Mouse (Mus musculus) CH12.LX (cell line): ENCODE measurements around the gene Pitx2. TPM values are rescaled to one million over a fixed set of nuclear protein-coding genes. Genes with fewer than 3 reads are reported as not detected.

Experiments used
- DNase-seq: peaks from one replicate; pipeline ENCODE4 v3.0.0-alpha.2; 2013; ENCODE audit errors: extremely low read depth
- H3K27ac ChIP-seq: 2 replicates; pipeline ENCODE4 v1.5.1; 2012; ENCODE audit warnings: low read depth, mild to moderate bottlenecking, control low read depth, moderate library complexity; ENCODE audit not compliant: insufficient read depth
- H3K27me3 ChIP-seq: replicated peaks from 2 replicates; pipeline ENCODE3; 2012; ENCODE audit warnings: inconsistent platforms
- H3K36me3 ChIP-seq, 2 experiments: replicated peaks in 1 of 2; 2 replicates each; pipeline versions ENCODE3 to v1.6.1; 2012; ENCODE audit warnings: inconsistent platforms in 1 of 2, low read length in 1 of 2, mild to moderate bottlenecking in 1 of 2, mixed read lengths in 1 of 2, moderate library complexity in 1 of 2; ENCODE audit not compliant: control insufficient read depth in 1 of 2, insufficient read depth in 1 of 2
- H3K4me1 ChIP-seq, 2 experiments: 2 replicates each; pipeline ENCODE4 v1.6.1; 2012; ENCODE audit warnings: inconsistent platforms in 1 of 2, moderate library complexity in 1 of 2; ENCODE audit not compliant: insufficient read depth in 2 of 2, control insufficient read depth in 1 of 2
- H3K4me2 ChIP-seq: 2 replicates; pipeline ENCODE4 v1.6.1; 2012; ENCODE audit warnings: low read depth, mild to moderate bottlenecking, control low read depth; ENCODE audit not compliant: poor library complexity, insufficient read depth, severe bottlenecking
- H3K4me3 ChIP-seq, 3 experiments: fragments of 150-350 bp in 1 of 3; sonication (generic) in 1 of 3; replicated peaks in 1 of 3; 2 replicates each; pipeline versions ENCODE3 to v1.5.1; 2011 to 2012; ENCODE audit warnings: low read depth in 2 of 3, low read length in 2 of 3, mild to moderate bottlenecking in 2 of 3, moderate library complexity in 2 of 3, control low read depth in 1 of 3, improper control_type of control experiment in 1 of 3, inconsistent platforms in 1 of 3, mixed read lengths in 1 of 3; ENCODE audit not compliant: poor library complexity in 1 of 3
- H3K79me2 ChIP-seq: replicated peaks from 2 replicates; pipeline ENCODE4 v1.6.1; 2012; ENCODE audit warnings: mild to moderate bottlenecking, moderate library complexity; ENCODE audit not compliant: control insufficient read depth, poor library complexity, insufficient read depth, severe bottlenecking; ENCODE audit errors: extremely low read depth
- H3K9ac ChIP-seq: 2 replicates; pipeline ENCODE4 v1.6.1; 2012; ENCODE audit warnings: low read depth, mild to moderate bottlenecking, control low read depth, moderate library complexity; ENCODE audit not compliant: insufficient read depth
- H3K9me3 ChIP-seq: replicated peaks from 2 replicates; pipeline ENCODE3; 2012; ENCODE audit warnings: low read length, inconsistent platforms, mixed read lengths
- CHD1 ChIP-seq: IDR thresholded peaks from 2 replicates; pipeline ENCODE4 v1.6.1; 2012; ENCODE audit warnings: low read depth, low read length, improper control_type of control experiment, inconsistent platforms
- CTCF ChIP-seq, 2 experiments: IDR thresholded peaks in 1 of 2; conservative IDR thresholded peaks in 1 of 2; 2 replicates each; pipeline ENCODE4 v1.5.1; 2011 to 2012; ENCODE audit warnings: low read depth in 2 of 2, low read length in 2 of 2, improper control_type of control experiment in 1 of 2, inconsistent platforms in 1 of 2, mild to moderate bottlenecking in 1 of 2, moderate library complexity in 1 of 2
- E2F4 ChIP-seq: IDR thresholded peaks from 2 replicates; pipeline ENCODE4 v1.6.1; 2011; ENCODE audit warnings: low read depth, low read length, improper control_type of control experiment; ENCODE audit not compliant: insufficient replicate concordance
- EP300 ChIP-seq: IDR thresholded peaks from 2 replicates; pipeline ENCODE4 v1.6.1; 2011; ENCODE audit warnings: low read length, improper control_type of control experiment
- GABPA ChIP-seq: IDR thresholded peaks from 2 replicates; pipeline ENCODE4 v1.6.1; 2012; ENCODE audit warnings: low read depth, low read length, improper control_type of control experiment, inconsistent platforms; ENCODE audit not compliant: insufficient replicate concordance
- HCFC1 ChIP-seq: IDR thresholded peaks from 2 replicates; pipeline ENCODE4 v1.6.1; 2012; ENCODE audit warnings: low read depth, mild to moderate bottlenecking, inconsistent platforms, low read length, improper control_type of control experiment
- IRF4 ChIP-seq: IDR thresholded peaks from 2 replicates; pipeline ENCODE4 v1.6.1; 2014; ENCODE audit warnings: low read depth, mild to moderate bottlenecking, inconsistent platforms, low read length, improper control_type of control experiment
- JUN ChIP-seq: IDR thresholded peaks from 2 replicates; pipeline ENCODE4 v1.6.1; 2011; ENCODE audit warnings: low read depth, mild to moderate bottlenecking, low read length, improper control_type of control experiment, moderate library complexity; ENCODE audit not compliant: insufficient read depth
- JUND ChIP-seq: conservative IDR thresholded peaks from 2 replicates; pipeline ENCODE4 v1.6.1; 2011; ENCODE audit warnings: low read depth, low read length, improper control_type of control experiment
- KAT2A ChIP-seq: IDR thresholded peaks from 2 replicates; pipeline ENCODE4 v1.6.1; 2012; ENCODE audit warnings: low read length, improper control_type of control experiment, inconsistent platforms; ENCODE audit not compliant: insufficient replicate concordance
- MAFK ChIP-seq: IDR thresholded peaks from 2 replicates; pipeline ENCODE4 v1.6.1; 2011; ENCODE audit warnings: low read length, improper control_type of control experiment; ENCODE audit not compliant: insufficient replicate concordance
- MAZ ChIP-seq: IDR thresholded peaks from 2 replicates; pipeline ENCODE4 v1.6.1; 2012; ENCODE audit warnings: low read depth, mild to moderate bottlenecking, inconsistent platforms, low read length, improper control_type of control experiment, moderate library complexity
- MYC ChIP-seq: IDR thresholded peaks from 2 replicates; pipeline ENCODE4 v1.6.1; 2011; ENCODE audit warnings: low read depth, mild to moderate bottlenecking, improper control_type of control experiment, low read length
- PAX5 ChIP-seq: IDR thresholded peaks from 2 replicates; pipeline ENCODE4 v1.6.1; 2012; ENCODE audit warnings: low read length, inconsistent platforms, mixed read lengths
- POLR2AphosphoS2 ChIP-seq: IDR thresholded peaks from 2 replicates; pipeline ENCODE4 v1.6.1; 2011; ENCODE audit warnings: low read depth, low read length, improper control_type of control experiment
- RAD21 ChIP-seq: IDR thresholded peaks from 2 replicates; pipeline ENCODE4 v1.6.1; 2011; ENCODE audit warnings: low read depth, mild to moderate bottlenecking, low read length, improper control_type of control experiment, moderate library complexity
- RCOR1 ChIP-seq: conservative IDR thresholded peaks from 2 replicates; pipeline ENCODE4 v1.6.1; 2012; ENCODE audit warnings: low read depth, mild to moderate bottlenecking, inconsistent platforms, low read length, improper control_type of control experiment
- SIN3A ChIP-seq: IDR thresholded peaks from 2 replicates; pipeline ENCODE4 v1.6.1; 2012; ENCODE audit warnings: low read length, improper control_type of control experiment, inconsistent platforms
- TCF12 ChIP-seq: IDR thresholded peaks from 2 replicates; pipeline ENCODE4 v1.6.1; 2014; ENCODE audit warnings: low read depth, mild to moderate bottlenecking, inconsistent platforms, low read length, improper control_type of control experiment
- USF1 ChIP-seq: IDR thresholded peaks from 2 replicates; pipeline ENCODE4 v1.6.1; 2014; ENCODE audit warnings: low read depth, mild to moderate bottlenecking, inconsistent platforms, low read length, improper control_type of control experiment
- ZKSCAN1 ChIP-seq: IDR thresholded peaks from 2 replicates; pipeline ENCODE4 v1.6.1; 2012; ENCODE audit warnings: low read depth, inconsistent platforms, low read length, improper control_type of control experiment, borderline replicate concordance
- ZMIZ1 ChIP-seq: IDR thresholded peaks from 2 replicates; pipeline ENCODE4 v1.6.1; 2012; ENCODE audit warnings: low read depth, mild to moderate bottlenecking, inconsistent platforms, low read length, improper control_type of control experiment
- ZNF384 ChIP-seq: IDR thresholded peaks from 2 replicates; pipeline ENCODE4 v1.6.1; 2012; ENCODE audit warnings: low read depth, low read length, improper control_type of control experiment, inconsistent platforms
- dilution Hi-C: fragments of 300-500 bp; cut with MboI; formaldehyde crosslinking; loops from 2 replicates; pipeline ENCODE4 v1.14.3; 2020; ENCODE audit warnings: low sequenced_read_pairs; ENCODE audit not compliant: extremely low pct_unique_long_range_greater_than_20kb, extremely low pct_ligation_motif_present
- in situ Hi-C: fragments of 300-500 bp; cut with MboI; formaldehyde crosslinking; loops from 3 replicates; pipeline ENCODE4 v1.14.3; 2019; ENCODE audit warnings: low sequenced_read_pairs, low pct_ligation_motif_present, low pct_unique_long_range_greater_than_20kb, mixed read lengths
- polyA plus RNA-seq: library from polyadenylated mRNA; unstranded; fragments of >175 nt; gene quantifications from 2 replicates; pipeline ENCODE4 v1.2.1, GENCODE M21; 2012; ENCODE audit warnings: low read depth; ENCODE audit not compliant: insufficient read length
- total RNA-seq, 2 experiments: library from RNA; depleted of rRNA; stranded (reverse); fragments of 300-350 nt in 1 of 2; fragments of >200 nt in 1 of 2; gene quantifications; 2 replicates each; pipeline ENCODE4 v1.2.3; 2012 to 2014

Gene Pitx2
- total and polyA plus RNA-seq, 3 experiments = not detected

GRCm38 (mm10) chr3:129161333-129162035 is 38.2 kb upstream of the Pitx2 start:
- no peak for DNase-seq
- Histone ChIP-seq H3K27ac (no peak overlapping the region), H3K4me3 (no peak overlapping the region), H3K27me3 (no peaks in the 10 kb centered on the region), H3K4me2 (no peak overlapping the region), H3K9me3 (peaks cover 69% of the 10 kb centered on the region), H3K9ac (no peak overlapping the region), H3K36me3 (no peaks in the 10 kb centered on the region), H3K4me1 (no peaks in the 10 kb centered on the region), H3K79me2 (no peaks in the 10 kb centered on the region)
- dilution Hi-C loops (no loop called here), in situ Hi-C loops (no loop called here)
- no peak for TF ChIP-seq ZKSCAN1
- no peak for TF ChIP-seq ZNF384
- TF ChIP-seq GABPA = no peak
- no peak for TF ChIP-seq MYC
- no peak for TF ChIP-seq KAT2A
- TF ChIP-seq POLR2AphosphoS2 = no peak
- TF ChIP-seq MAFK = no peak
- no peak for TF ChIP-seq JUND
- TF ChIP-seq RAD21 = no peak
- no peak for TF ChIP-seq E2F4
- TF ChIP-seq JUN = no peak
- no peak for TF ChIP-seq CTCF (conservative IDR thresholded peaks at IDR 0.05 in 1 of 2, IDR thresholded peaks at IDR 0.05 in 1 of 2; ENCODE audit: low read depth in 2 of 2, low read length in 2 of 2)
- no peak for TF ChIP-seq ZMIZ1
- TF ChIP-seq SIN3A = no peak
- no peak for TF ChIP-seq PAX5
- TF ChIP-seq USF1 = no peak

GRCm38 (mm10) chr3:129164246-129164645 is 35.4 kb upstream of the Pitx2 start:
- Histone ChIP-seq H3K9ac (no peak overlapping the region), H3K4me2 (no peak overlapping the region)
- DNase-seq = no peak
- TF ChIP-seq HCFC1 = no peak
- no peak for TF ChIP-seq TCF12
- no peak for TF ChIP-seq IRF4
- no peak for TF ChIP-seq ZNF384
- no peak for TF ChIP-seq EP300
- no peak for TF ChIP-seq ZKSCAN1
- no peak for TF ChIP-seq CHD1
- TF ChIP-seq MAZ = no peak
- no peak for TF ChIP-seq RCOR1
- no peak for TF ChIP-seq SIN3A
- TF ChIP-seq, all 38 proteins: peak for 0
- no peak overlapping the region for H3K4me3 ChIP-seq
- no peaks in the 10 kb centered on the region for H3K79me2 ChIP-seq
- peaks cover 63% of the 10 kb centered on the region for H3K9me3 ChIP-seq
- no peak overlapping the region for H3K27ac ChIP-seq
- dilution Hi-C loops (no loop called here), in situ Hi-C loops (no loop called here)
- H3K36me3 ChIP-seq = no peaks in the 10 kb centered on the region
- no peaks in the 10 kb centered on the region for H3K27me3 ChIP-seq
- H3K4me1 ChIP-seq = no peaks in the 10 kb centered on the region
